Mouse (Mus musculus): ENCODE results near the gene Aldh3b2.

DNA sequence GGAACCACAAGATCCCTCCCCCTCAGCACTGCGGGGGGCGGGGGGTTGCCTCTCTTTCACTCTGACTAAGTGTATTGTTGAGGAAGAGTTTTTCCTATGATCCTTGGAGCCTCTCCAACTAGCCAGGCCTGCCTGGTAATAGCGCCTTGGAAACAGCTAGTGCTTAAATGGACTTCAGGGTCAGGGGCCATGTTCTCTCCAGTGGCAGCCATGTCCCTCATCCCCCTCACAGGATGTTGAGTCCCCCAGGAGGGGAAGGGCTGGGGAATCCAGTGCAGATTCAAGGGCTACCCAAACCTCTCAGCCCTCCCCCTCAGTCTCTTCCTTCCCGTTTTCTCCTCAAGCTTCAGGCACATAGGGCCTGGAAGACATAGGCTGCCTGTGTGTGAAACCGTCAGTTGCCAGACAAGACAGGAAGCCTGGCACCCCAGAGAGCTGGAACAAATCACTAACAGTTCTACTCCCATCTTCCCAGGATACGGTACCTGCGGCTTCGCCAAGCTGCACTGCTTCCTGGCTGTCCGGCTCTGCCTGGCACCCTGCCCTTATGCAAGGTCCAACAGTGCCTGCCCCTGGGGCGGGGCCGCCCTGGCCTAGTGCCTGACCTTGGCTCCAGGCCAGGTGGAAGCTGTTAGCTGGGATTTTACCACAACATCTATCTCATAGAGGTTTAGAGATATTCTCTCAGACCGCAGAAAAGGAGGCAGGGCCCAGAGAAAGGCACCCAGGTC, 42.8 kb upstream of the Aldh3b2 start, which contains the start of gene Aldh3b1:
- TF ChIP-seq POLR2A (IDR thresholded peaks at IDR 0.05; ENCODE audit: insufficient read length, low read depth) (no peak), TCF12 (IDR thresholded peaks at IDR 0.05; ENCODE audit: insufficient read depth, poor library complexity, severe bottlenecking) (no peak), MAX (IDR thresholded peaks at IDR 0.05; ENCODE audit: low read depth) (no peak), USF1 (IDR thresholded peaks at IDR 0.05; ENCODE audit: low read depth) (no peak), POLR2AphosphoS2 (IDR thresholded peaks at IDR 0.05; ENCODE audit: insufficient read length, low read depth) (peak; percentile 29)

All from myocyte (in vitro differentiated cells).